Mouse (Mus musculus): ENCODE results near the gene Loxl4. TPM values are rescaled to one million over a fixed set of nuclear protein-coding genes. Genes with fewer than 3 reads are reported as not detected.

The Loxl4 gene
- polyA plus RNA-seq, 1 experiment from 2014 or later, result 2.4 TPM

DNA sequence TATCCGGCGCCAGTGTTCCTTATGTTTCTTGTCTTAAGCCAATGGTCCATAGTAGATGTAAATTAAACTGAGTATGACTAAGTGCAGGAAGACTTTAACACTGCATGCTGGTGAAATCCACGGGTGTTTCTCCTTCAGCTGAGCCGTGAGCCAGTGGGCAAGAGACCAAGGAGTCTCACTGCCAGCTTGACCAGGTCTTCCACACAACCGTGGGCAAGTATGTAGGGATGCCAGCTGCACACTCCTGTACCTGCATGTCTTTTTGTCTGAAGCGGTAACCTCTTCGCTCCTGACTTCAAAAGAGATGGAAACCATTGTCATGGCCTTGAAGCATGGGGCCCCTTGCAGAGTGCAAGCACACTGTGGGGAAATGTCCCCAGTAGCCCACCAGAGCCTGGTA, 39.8 kb upstream of the Loxl4 start:
- no peaks in the 10 kb centered on the region for H3K36me3 ChIP-seq (ENCODE audit: control insufficient read depth, insufficient read depth, low read length)
- ATAC-seq, result no peak
- 75% methylated on average over 7 of the region's 7 CpGs for WGBS
- H3K27me3 ChIP-seq (replicated peaks; ENCODE audit: control insufficient read depth, insufficient read depth, low read length), result no peaks in the 10 kb centered on the region; the same call in 1 of the 2 replicates
- no peak overlapping the region for H3K27ac ChIP-seq (ENCODE audit: low read length)
- no peaks in the 10 kb centered on the region for H3K9me3 ChIP-seq (ENCODE audit: control insufficient read depth, low read length)
- 0 out of 2 replicates have a peak, but pooled peaks cover 2% of the 10 kb centered on the region for H3K4me1 ChIP-seq (ENCODE audit: control insufficient read depth, insufficient read depth, low read length)
- H3K4me2 ChIP-seq (ENCODE audit: low read depth, low read length), result no peak overlapping the region
- H3K9ac ChIP-seq (ENCODE audit: low read depth, low read length), result no peak overlapping the region
- no peak overlapping the region for H3K4me3 ChIP-seq (ENCODE audit: low read length)

DNA sequence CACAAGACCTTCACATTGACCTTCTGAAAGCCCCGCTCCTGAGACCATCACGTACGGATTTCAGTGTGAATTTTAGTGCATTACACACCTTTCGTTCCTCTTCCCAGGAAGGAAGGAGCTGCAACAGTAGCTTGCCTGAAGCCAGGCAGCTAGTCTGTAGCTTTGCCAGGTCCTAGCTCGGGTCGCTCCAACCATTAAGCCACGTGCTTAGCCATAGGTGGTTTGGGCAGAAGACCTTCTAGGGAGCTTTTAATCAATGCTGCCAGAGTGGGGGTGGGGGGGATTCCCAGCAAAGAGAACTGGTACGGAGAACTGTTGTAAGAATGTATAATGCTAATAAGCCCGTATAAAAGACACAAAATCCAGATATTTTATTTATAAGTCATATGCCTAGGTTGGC, 27.6 kb upstream of the Loxl4 start:
- no peak for ATAC-seq
- no peaks in the 10 kb centered on the region for H3K27me3 ChIP-seq (replicated peaks; ENCODE audit: control insufficient read depth, insufficient read depth, low read length)
- H3K36me3 ChIP-seq (ENCODE audit: control insufficient read depth, insufficient read depth, low read length), result no peaks in the 10 kb centered on the region
- H3K9ac ChIP-seq (ENCODE audit: low read depth, low read length), result no peak overlapping the region
- 79% methylated on average over 9 of the region's 9 CpGs for WGBS
- no peak overlapping the region for H3K4me3 ChIP-seq (ENCODE audit: low read length)
- peak overlapping the region; percentile 41; the same call in 1 of the 2 replicates for H3K27ac ChIP-seq (ENCODE audit: low read length)
- peaks cover 10% of the 10 kb centered on the region for H3K4me1 ChIP-seq (ENCODE audit: control insufficient read depth, insufficient read depth, low read length)
- no peak overlapping the region for H3K4me2 ChIP-seq (ENCODE audit: low read depth, low read length)
- no peaks in the 10 kb centered on the region for H3K9me3 ChIP-seq (ENCODE audit: control insufficient read depth, low read length)

DNA sequence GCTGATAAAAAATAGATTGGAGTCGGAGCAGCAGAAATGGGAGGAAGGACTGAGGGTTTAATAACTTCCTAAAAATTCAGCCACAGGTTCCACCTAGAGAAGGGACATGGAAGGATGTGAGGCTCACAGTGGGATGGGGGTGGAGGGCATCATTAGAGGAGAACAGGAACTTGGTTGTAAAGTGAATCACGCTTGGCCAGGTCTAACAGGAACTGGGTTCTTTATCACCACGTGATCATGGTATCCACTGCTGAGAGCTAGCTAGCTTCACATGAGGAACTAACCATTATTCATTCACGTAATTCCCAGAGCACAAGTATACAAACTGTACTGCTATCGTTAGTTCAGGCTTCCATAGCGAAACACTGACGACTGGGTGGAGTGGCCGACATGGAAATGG, 26.9 kb upstream of the Loxl4 start:
- 41% methylated on average over 8 of the region's 8 CpGs for WGBS
- H3K27ac ChIP-seq (ENCODE audit: low read length), result peak overlapping the region; percentile 88
- peaks cover 10% of the 10 kb centered on the region for H3K4me1 ChIP-seq (ENCODE audit: control insufficient read depth, insufficient read depth, low read length)
- no peak overlapping the region for H3K4me2 ChIP-seq (ENCODE audit: low read depth, low read length)
- no peaks in the 10 kb centered on the region for H3K27me3 ChIP-seq (replicated peaks; ENCODE audit: control insufficient read depth, insufficient read depth, low read length)
- no peaks in the 10 kb centered on the region for H3K9me3 ChIP-seq (ENCODE audit: control insufficient read depth, low read length)
- peak; percentile 58; the same call in 1 of the 2 replicates for ATAC-seq
- H3K4me3 ChIP-seq (ENCODE audit: low read length), result no peak overlapping the region
- H3K9ac ChIP-seq (ENCODE audit: low read depth, low read length), result no peak overlapping the region
- H3K36me3 ChIP-seq (ENCODE audit: control insufficient read depth, insufficient read depth, low read length), result no peaks in the 10 kb centered on the region

DNA sequence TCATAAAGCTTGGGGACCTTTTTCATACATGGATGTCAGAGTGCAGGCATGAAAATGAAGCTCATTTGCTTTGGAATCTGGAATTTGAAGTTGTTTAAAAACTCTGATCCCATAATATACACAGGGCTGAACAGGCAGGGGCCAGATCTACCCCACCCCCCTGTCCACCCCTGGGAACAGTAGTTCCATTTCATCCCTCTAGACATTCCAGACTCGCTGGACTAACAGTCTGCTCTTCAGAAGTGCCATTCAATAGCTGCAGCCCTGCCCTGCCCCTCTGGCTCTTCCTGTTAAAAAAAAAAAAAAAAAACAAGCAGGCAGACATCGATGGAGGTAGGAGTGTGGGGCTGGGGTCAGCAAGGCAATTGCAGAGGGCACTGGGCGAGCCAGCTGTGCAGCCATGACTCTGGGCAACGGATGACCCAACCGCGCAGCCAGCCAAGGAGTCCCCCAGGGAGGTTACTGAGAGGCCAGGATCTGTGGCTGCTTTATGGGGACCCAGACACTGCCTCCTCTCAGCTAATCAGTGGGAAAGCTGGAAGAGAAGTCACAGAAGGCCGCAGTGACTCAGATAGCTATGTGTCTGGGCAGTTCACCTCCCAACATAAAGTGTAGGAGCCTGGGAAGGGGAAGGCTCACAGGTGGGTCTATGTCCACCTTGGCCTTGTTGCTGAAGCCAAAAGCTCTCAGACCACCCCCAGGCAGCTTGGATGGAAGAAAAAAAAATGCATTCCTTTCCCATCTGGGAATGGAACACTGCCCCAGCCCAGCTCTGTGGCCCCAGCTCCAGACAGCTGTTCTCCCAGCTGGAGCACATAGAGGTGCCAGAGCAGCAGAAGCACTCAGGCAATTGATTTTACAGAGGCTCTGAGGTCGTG, 26.2 kb upstream of the Loxl4 start:
- peak; percentile 80 for ATAC-seq
- Histone ChIP-seq H3K27me3 (replicated peaks; ENCODE audit: control insufficient read depth, insufficient read depth, low read length) (no peaks in the 10 kb centered on the region), H3K9me3 (ENCODE audit: control insufficient read depth, low read length) (no peaks in the 10 kb centered on the region), H3K4me2 (ENCODE audit: low read depth, low read length) (peak overlapping the region; percentile 25; the same call in 1 of the 2 replicates), H3K4me1 (ENCODE audit: control insufficient read depth, insufficient read depth, low read length) (peaks cover 10% of the 10 kb centered on the region), H3K9ac (ENCODE audit: low read depth, low read length) (no peak overlapping the region), H3K4me3 (ENCODE audit: low read length) (no peak overlapping the region), H3K36me3 (ENCODE audit: control insufficient read depth, insufficient read depth, low read length) (no peaks in the 10 kb centered on the region), H3K27ac (ENCODE audit: low read length) (peak overlapping the region; percentile 88)
- 39% methylated on average over 8 of the region's 8 CpGs for WGBS

DNA sequence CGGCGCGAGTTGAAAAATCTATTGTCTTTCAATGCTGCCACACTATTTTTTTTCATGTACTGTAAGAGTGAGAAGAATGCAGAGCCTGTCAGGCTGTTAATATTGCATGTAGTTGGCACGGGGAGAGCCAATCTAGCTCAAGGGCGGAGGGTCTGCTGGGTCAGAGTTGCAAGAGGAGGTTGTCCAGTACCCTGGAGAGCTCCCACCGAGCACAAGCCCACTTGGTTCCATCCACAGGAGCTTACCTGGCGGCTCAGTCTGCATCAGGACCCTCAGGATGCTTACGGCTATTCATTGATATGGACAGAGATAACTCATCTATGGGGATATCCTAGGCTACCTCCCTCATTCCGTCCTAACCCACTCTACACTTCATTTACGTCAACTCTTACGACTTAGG, 24.0 kb upstream of the Loxl4 start:
- H3K36me3 ChIP-seq (ENCODE audit: control insufficient read depth, insufficient read depth, low read length), result no peaks in the 10 kb centered on the region
- H3K9ac ChIP-seq (ENCODE audit: low read depth, low read length), result no peak overlapping the region
- WGBS, result 43% methylated on average over 11 of the region's 11 CpGs
- no peak overlapping the region for H3K27ac ChIP-seq (ENCODE audit: low read length)
- H3K4me1 ChIP-seq (ENCODE audit: control insufficient read depth, insufficient read depth, low read length), result peaks cover 14% of the 10 kb centered on the region
- no peaks in the 10 kb centered on the region for H3K9me3 ChIP-seq (ENCODE audit: control insufficient read depth, low read length)
- no peaks in the 10 kb centered on the region for H3K27me3 ChIP-seq (replicated peaks; ENCODE audit: control insufficient read depth, insufficient read depth, low read length)
- H3K4me2 ChIP-seq (ENCODE audit: low read depth, low read length), result no peak overlapping the region
- no peak for ATAC-seq
- no peak overlapping the region for H3K4me3 ChIP-seq (ENCODE audit: low read length)

DNA sequence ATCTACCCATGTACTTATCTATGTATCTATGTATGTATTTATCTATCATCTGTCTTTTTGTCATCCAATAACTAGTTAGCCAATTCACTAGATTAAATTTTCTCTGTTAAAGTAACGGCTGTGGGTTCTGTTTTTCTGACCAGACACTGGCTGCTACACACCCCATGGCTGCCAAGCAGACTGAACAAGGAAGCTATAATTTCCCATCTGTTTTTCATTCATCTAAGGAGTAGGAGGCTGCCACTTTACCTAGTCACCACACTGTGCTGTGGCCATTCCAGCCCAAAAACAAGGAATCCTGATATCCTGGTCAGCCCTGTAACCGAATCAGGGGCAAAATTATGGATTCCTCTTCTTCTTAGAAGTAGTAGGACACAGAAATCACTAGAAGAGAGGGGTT, 21.0 kb upstream of the Loxl4 start:
- Histone ChIP-seq H3K27me3 (replicated peaks; ENCODE audit: control insufficient read depth, insufficient read depth, low read length) (0 out of 2 replicates have a peak, but pooled peaks cover 2% of the 10 kb centered on the region), H3K4me1 (ENCODE audit: control insufficient read depth, insufficient read depth, low read length) (peaks cover 9% of the 10 kb centered on the region), H3K27ac (ENCODE audit: low read length) (no peak overlapping the region), H3K36me3 (ENCODE audit: control insufficient read depth, insufficient read depth, low read length) (no peaks in the 10 kb centered on the region), H3K4me3 (ENCODE audit: low read length) (no peak overlapping the region), H3K4me2 (ENCODE audit: low read depth, low read length) (no peak overlapping the region), H3K9me3 (ENCODE audit: control insufficient read depth, low read length) (no peaks in the 10 kb centered on the region), H3K9ac (ENCODE audit: low read depth, low read length) (no peak overlapping the region)
- WGBS, result 75% methylated on average over 2 of the region's 2 CpGs
- ATAC-seq, result no peak

DNA sequence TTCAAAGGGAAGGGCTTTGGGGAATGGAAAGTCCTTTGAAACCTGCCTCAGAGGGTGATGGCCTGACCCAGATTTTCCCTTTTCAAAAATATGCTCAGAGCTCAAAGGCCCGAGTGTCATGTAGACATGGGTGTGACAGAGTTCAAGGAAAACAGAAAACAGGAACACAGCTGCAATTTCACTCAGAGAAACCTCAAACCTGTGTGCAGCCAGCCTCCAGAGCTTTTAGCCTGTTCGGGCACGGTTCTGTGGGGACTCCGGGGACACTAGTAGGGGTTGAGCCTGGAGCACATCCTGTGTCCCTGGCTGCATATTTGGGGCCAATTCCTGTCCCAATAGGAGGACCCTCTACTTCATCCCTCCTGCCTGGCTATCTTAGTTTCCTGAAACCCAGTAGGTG, 19.7 kb upstream of the Loxl4 start:
- Histone ChIP-seq H3K4me2 (ENCODE audit: low read depth, low read length) (no peak overlapping the region), H3K9me3 (ENCODE audit: control insufficient read depth, low read length) (no peaks in the 10 kb centered on the region), H3K36me3 (ENCODE audit: control insufficient read depth, insufficient read depth, low read length) (no peaks in the 10 kb centered on the region), H3K4me3 (ENCODE audit: low read length) (no peak overlapping the region), H3K27ac (ENCODE audit: low read length) (no peak overlapping the region), H3K9ac (ENCODE audit: low read depth, low read length) (no peak overlapping the region), H3K27me3 (replicated peaks; ENCODE audit: control insufficient read depth, insufficient read depth, low read length) (0 out of 2 replicates have a peak, but pooled peaks cover 2% of the 10 kb centered on the region), H3K4me1 (ENCODE audit: control insufficient read depth, insufficient read depth, low read length) (peaks cover 9% of the 10 kb centered on the region)
- no peak for ATAC-seq
- WGBS, result 69% methylated on average over 4 of the region's 4 CpGs

DNA sequence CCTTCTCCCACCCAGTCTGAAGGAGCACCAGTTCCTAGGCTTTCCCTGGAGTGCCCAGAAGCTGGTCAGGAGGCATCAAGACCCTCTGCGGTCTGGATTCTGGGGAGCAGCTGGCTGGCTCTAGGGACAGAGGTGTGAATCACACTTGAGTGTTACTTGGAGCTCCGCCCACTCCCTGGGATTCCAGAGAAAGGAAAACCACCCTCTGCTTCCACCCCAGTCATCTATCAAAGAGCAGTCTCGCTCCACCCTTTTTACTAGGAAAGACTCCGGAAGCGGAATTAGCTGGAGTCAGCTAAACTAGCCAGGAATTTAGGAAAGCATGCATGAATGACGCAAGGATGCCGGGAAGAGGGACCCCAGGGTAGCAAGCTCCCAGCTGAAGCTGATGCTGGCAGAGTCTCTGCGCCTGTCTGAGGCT, 18.9 kb upstream of the Loxl4 start:
- peak overlapping the region; percentile 41 for H3K4me2 ChIP-seq (ENCODE audit: low read depth, low read length)
- no peaks in the 10 kb centered on the region for H3K36me3 ChIP-seq (ENCODE audit: control insufficient read depth, insufficient read depth, low read length)
- no peak overlapping the region; the same call in 1 of the 2 replicates for H3K9ac ChIP-seq (ENCODE audit: low read depth, low read length)
- WGBS, result 11% methylated on average over 8 of the region's 8 CpGs
- peaks cover 9% of the 10 kb centered on the region for H3K4me1 ChIP-seq (ENCODE audit: control insufficient read depth, insufficient read depth, low read length)
- H3K27me3 ChIP-seq (replicated peaks; ENCODE audit: control insufficient read depth, insufficient read depth, low read length), result 0 out of 2 replicates have a peak, but pooled peaks cover 2% of the 10 kb centered on the region
- 0 out of 2 replicates have a peak overlapping the region, but pooled peaks have one; percentile 9 for H3K4me3 ChIP-seq (ENCODE audit: low read length)
- no peak overlapping the region for H3K27ac ChIP-seq (ENCODE audit: low read length)
- no peaks in the 10 kb centered on the region for H3K9me3 ChIP-seq (ENCODE audit: control insufficient read depth, low read length)
- peak; percentile 63 for ATAC-seq

DNA sequence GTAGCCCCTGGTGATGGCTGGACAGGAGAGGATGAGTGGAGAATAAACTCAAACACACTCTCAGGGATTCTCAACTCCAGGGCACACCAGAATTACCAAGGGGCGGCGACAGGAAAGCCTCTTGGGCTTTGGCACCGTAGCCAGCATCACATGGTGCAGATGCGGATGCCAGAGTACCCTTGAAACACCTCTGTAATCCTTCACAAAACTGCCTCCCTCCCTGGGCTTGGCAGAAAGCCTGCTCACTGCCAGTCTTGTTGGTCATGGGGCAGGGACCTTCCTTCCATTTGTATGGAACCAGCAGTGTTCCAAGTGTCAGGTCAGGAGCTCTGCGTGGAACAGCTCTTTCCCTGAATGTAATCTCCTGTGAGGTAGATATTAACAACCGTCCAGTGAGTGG, 15.5 kb upstream of the Loxl4 start:
- peaks cover 9% of the 10 kb centered on the region for H3K4me1 ChIP-seq (ENCODE audit: control insufficient read depth, insufficient read depth, low read length)
- H3K4me3 ChIP-seq (ENCODE audit: low read length), result no peak overlapping the region
- 86% methylated on average over 6 of the region's 6 CpGs for WGBS
- no peaks in the 10 kb centered on the region for H3K36me3 ChIP-seq (ENCODE audit: control insufficient read depth, insufficient read depth, low read length)
- no peak overlapping the region for H3K9ac ChIP-seq (ENCODE audit: low read depth, low read length)
- no peaks in the 10 kb centered on the region for H3K9me3 ChIP-seq (ENCODE audit: control insufficient read depth, low read length)
- H3K4me2 ChIP-seq (ENCODE audit: low read depth, low read length), result no peak overlapping the region
- no peak overlapping the region for H3K27ac ChIP-seq (ENCODE audit: low read length)
- no peak for ATAC-seq
- 0 out of 2 replicates have a peak, but pooled peaks cover 2% of the 10 kb centered on the region for H3K27me3 ChIP-seq (replicated peaks; ENCODE audit: control insufficient read depth, insufficient read depth, low read length)
